Mouse (Mus musculus) embryonic facial prominence, embryonic 11.5 days (tissue): ENCODE results near the gene Gm5105. TPM values are rescaled to one million over a fixed set of nuclear protein-coding genes. Genes with fewer than 3 reads are reported as not detected.

Source experiments
- ATAC-seq: fragments of 200-750 bp; cut with Nextera tagmentation; replicated peaks from 2 replicates; pipeline ENCODE4 v1.8.0; 2017; ENCODE audit warnings: low read depth; ENCODE audit not compliant: insufficient number of reproducible peaks, low FRiP score, low TSS enrichment
- DNase-seq: peaks from one replicate; pipeline ENCODE4 v3.0.0-alpha.2; 2015; ENCODE audit warnings: low spot score
- H3K27ac ChIP-seq: fragments of 300-500 bp; sonication (generic); replicated peaks from 2 replicates; pipeline ENCODE4 v1.5.1; 2014; ENCODE audit warnings: mild to moderate bottlenecking, low read depth, low read length, control low read depth
- H3K27me3 ChIP-seq: fragments of 300-500 bp; sonication (generic); 2 replicates; pipeline ENCODE4 v1.6.1; 2014; ENCODE audit warnings: mild to moderate bottlenecking, low read length, moderate library complexity, mixed read lengths; ENCODE audit not compliant: control insufficient read depth, insufficient read depth
- H3K36me3 ChIP-seq: fragments of 300-500 bp; sonication (generic); replicated peaks from 2 replicates; pipeline ENCODE4 v1.6.1; 2014; ENCODE audit warnings: low read depth, mild to moderate bottlenecking, low read length, moderate library complexity, mixed read lengths; ENCODE audit not compliant: control insufficient read depth, insufficient read depth
- H3K4me1 ChIP-seq: fragments of 300-500 bp; sonication (generic); 2 replicates; pipeline ENCODE4 v1.6.1; 2014; ENCODE audit warnings: low read length, mixed read lengths; ENCODE audit not compliant: control insufficient read depth, insufficient read depth
- H3K4me2 ChIP-seq: fragments of 300-500 bp; sonication (generic); 2 replicates; pipeline ENCODE4 v1.6.1; 2014; ENCODE audit warnings: low read depth, mild to moderate bottlenecking, control low read depth, low read length, moderate library complexity
- H3K4me3 ChIP-seq: fragments of 300-500 bp; sonication (generic); 2 replicates; pipeline ENCODE4 v1.5.1; 2014; ENCODE audit warnings: low read depth, low read length, control low read depth
- H3K9ac ChIP-seq: fragments of 300-500 bp; sonication (generic); replicated peaks from 2 replicates; pipeline ENCODE4 v1.6.1; 2014; ENCODE audit warnings: mild to moderate bottlenecking, control low read depth, low read length
- H3K9me3 ChIP-seq: fragments of 300-500 bp; sonication (generic); replicated peaks from 2 replicates; pipeline ENCODE4 v1.6.1; 2016; ENCODE audit warnings: mild to moderate bottlenecking, low read length, inconsistent platforms, mixed read lengths; ENCODE audit not compliant: control insufficient read depth
- WGBS: fragments of 180-500 bp; shearing (Covaris S2); extraction: QIAGEN DNeasy Blood & Tissue Kit; methylation state at CpG from one replicate; pipeline ENCODE4 v1.1.7; 2014; 5-methylcytosine and 5-hydroxymethylcytosine counted together
- polyA plus RNA-seq: library from polyadenylated mRNA; unstranded; fragments of >200 nt; fragmentation: Nextera tagmentation; extraction: Ambion mirVana; gene quantifications from 2 replicates; pipeline ENCODE4 v1.2.1, GENCODE M21; 2014

Gene Gm5105
- polyA plus RNA-seq, 1 experiment from 2014 or later, result not detected

DNA sequence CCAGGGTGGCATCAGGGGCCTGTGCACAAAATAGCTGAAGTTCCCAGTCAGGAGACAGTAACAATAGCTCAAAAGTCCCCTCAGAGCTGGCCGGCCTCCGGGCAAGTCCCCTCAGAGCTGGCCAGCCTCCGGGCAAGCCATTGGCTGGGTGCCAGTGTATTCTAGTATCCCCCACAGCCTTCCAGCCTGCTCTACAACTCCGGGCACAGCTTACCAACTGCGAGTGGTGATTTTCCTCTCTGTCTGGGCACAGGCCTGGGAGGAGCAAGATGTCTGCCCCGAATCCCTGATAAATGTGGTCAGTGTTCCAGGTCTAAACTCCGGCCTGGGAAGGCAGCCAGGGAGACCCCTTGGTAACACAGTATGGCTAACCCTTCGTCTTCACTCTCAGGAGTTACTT is 8.0 kb upstream of the Gm5105 start:
- 86% methylated on average over 8 of the region's 8 CpGs for WGBS
- no peak for ATAC-seq
- Histone ChIP-seq H3K9me3 (no peaks in the 10 kb centered on the region), H3K4me3 (no peak overlapping the region), H3K27me3 (no peaks in the 10 kb centered on the region), H3K4me1 (0 out of 2 replicates have a peak, but pooled peaks cover 2% of the 10 kb centered on the region), H3K36me3 (no peaks in the 10 kb centered on the region), H3K9ac (no peak overlapping the region), H3K4me2 (no peak overlapping the region), H3K27ac (no peak overlapping the region)
- no peak for DNase-seq

DNA sequence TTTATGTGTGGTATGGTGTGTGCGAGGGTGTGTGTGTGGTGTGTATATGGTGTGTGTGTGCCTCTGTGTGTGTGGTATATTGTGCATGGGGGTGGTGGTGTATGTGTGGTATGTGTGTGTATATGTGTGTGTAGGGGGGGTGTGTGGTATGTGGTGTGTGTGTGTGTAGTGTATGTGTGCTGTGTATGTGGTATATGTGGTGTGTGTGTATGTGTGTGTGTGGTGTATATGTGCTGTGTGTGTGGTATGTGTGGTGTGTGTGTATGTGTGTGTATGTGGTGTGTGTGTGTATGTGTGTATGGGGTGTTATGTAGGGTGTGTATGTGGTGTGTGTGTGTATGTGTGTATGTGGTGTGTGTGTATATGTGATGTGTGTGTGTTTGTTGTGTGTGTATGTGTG is 7.0 kb upstream of the Gm5105 start:
- Histone ChIP-seq H3K4me2 (no peak overlapping the region), H3K27me3 (no peaks in the 10 kb centered on the region), H3K9me3 (no peaks in the 10 kb centered on the region), H3K4me1 (0 out of 2 replicates have a peak, but pooled peaks cover 4% of the 10 kb centered on the region), H3K4me3 (no peak overlapping the region), H3K27ac (no peak overlapping the region), H3K36me3 (no peaks in the 10 kb centered on the region), H3K9ac (no peak overlapping the region)
- ATAC-seq (peak; percentile 39; the same call in 1 of the 2 replicates), DNase-seq (no peak)
- WGBS, result 95% methylated on average over 1 of the region's 1 CpGs

DNA sequence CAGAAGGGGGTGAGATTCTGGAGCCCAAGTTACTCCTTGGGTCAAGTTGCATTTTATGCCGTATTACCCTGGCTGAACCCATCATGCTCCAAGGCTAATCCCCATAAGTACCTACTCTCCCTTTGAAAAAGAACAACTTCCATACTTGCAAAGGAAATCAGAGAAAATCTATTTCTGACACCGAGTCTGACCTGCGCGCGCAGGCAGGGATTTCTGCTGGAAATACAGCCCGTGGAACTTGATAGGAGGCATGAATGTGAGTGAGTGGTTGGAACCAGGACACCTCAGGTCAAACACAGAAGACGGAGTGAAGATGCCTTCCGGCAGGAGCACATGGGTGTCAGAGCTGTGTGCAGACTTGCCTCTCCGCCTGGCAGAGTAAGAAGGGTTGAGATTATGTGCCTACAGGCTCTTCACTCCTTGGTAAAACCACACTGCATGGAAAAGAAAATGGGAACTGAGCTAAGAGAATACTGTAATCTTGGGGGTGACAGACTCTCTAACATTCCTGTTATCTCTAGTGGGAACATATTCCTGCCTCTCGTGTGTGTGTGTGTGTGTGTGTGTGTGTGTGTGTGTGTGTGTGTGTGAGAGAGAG is 4.4 kb upstream of the Gm5105 start:
- no peak overlapping the region for H3K4me3 ChIP-seq
- H3K27me3 ChIP-seq, result no peaks in the 10 kb centered on the region
- no peak for ATAC-seq
- no peaks in the 10 kb centered on the region for H3K36me3 ChIP-seq
- 69% methylated on average over 10 of the region's 10 CpGs for WGBS
- no peak overlapping the region for H3K27ac ChIP-seq
- no peak overlapping the region for H3K9ac ChIP-seq
- no peaks in the 10 kb centered on the region for H3K9me3 ChIP-seq
- DNase-seq, result peak; percentile 30
- H3K4me1 ChIP-seq, result 0 out of 2 replicates have a peak, but pooled peaks cover 4% of the 10 kb centered on the region
- no peak overlapping the region for H3K4me2 ChIP-seq

DNA sequence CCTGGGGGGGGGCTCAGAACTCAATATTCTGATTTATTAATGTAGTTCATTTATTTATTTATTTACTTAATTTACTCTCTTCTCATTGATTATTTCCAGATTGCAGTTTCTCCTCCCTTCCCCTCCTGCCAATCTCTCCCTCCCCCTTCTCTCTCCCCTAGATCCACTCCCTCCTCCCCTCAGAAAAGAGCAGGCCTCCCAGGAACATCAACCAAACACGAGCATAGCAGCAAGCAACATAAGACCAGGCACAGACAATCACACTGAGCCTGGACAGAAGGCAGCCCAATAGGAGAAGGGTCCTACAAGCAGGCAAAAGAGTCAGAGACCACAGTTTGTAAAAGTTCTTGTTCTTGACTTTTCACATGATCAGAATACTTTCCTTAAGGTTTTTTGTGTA is 3.8 kb upstream of the Gm5105 start:
- Histone ChIP-seq H3K36me3 (no peaks in the 10 kb centered on the region), H3K9ac (no peak overlapping the region), H3K27ac (no peak overlapping the region), H3K9me3 (no peaks in the 10 kb centered on the region), H3K27me3 (no peaks in the 10 kb centered on the region), H3K4me3 (no peak overlapping the region), H3K4me1 (0 out of 2 replicates have a peak, but pooled peaks cover 4% of the 10 kb centered on the region), H3K4me2 (no peak overlapping the region)
- DNase-seq (peak; percentile 50), ATAC-seq (no peak)
- WGBS, result 6% methylated on average over 1 of the region's 1 CpGs

DNA sequence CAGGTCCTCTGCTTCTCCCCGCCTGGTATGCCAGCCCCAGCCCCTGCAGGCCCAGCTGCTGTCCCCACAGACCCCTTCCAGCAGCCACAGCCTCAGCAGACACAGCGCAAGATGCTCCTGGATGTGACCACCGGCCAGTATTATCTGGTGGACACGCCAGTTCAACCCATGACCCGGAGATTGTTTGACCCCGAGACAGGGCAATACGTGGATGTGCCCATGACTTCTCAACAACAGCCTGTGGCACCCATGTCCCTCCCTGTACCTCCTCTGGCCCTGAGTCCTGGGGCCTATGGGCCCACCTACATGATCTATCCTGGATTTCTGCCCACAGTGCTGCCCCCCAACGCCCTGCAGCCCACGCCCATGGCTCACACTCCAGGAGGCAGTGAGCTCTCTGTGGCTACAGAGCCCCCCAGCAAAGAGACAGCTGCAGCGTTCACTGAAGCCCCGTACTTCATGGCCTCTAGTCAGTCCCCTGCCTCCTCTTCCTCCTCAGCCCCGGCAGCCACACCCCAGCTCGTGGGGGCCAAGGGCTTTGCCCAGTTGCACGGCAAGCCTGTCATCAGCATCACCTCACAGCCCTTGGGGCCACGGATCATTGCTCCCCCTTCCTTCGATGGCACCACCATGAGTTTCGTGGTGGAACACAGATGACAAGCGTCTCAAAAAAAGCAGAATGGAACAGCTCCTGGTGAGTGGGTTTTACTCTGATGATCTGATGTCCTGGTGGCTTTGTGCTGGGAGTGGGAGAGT is 2.7 kb upstream of the Gm5105 start:
- Histone ChIP-seq H3K4me3 (no peak overlapping the region), H3K9ac (no peak overlapping the region), H3K27me3 (no peaks in the 10 kb centered on the region), H3K36me3 (no peaks in the 10 kb centered on the region), H3K9me3 (no peaks in the 10 kb centered on the region), H3K27ac (no peak overlapping the region), H3K4me1 (0 out of 2 replicates have a peak, but pooled peaks cover 4% of the 10 kb centered on the region), H3K4me2 (no peak overlapping the region)
- 72% methylated on average over 18 of the region's 18 CpGs for WGBS
- DNase-seq (no peak), ATAC-seq (no peak)

DNA sequence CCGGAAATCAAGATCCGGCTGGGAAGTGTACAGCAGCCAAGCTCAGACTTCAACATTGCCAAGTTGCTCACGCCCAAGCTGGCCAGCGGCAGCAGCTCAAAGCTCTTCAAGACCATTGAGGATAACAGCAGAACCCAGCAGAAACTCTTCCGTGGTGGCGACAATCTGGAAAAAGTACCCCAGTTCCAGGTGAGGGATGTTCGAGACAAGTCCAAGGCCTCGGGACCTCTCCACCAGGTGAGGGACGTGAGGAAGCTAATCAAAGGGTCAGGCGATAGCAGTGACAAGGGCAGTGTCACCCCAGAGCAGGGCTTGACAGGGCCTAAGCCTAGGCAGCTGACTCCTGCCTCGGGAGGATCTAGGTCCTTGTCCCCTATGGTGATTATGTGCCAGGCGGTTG is 915 bp upstream of the Gm5105 start:
- Histone ChIP-seq H3K4me1 (0 out of 2 replicates have a peak, but pooled peaks cover 4% of the 10 kb centered on the region), H3K4me2 (no peak overlapping the region), H3K27me3 (no peaks in the 10 kb centered on the region), H3K9me3 (no peaks in the 10 kb centered on the region), H3K27ac (no peak overlapping the region), H3K9ac (no peak overlapping the region), H3K36me3 (no peaks in the 10 kb centered on the region), H3K4me3 (no peak overlapping the region)
- ATAC-seq (no peak), DNase-seq (no peak)
- WGBS, result 93% methylated on average over 12 of the region's 12 CpGs

DNA sequence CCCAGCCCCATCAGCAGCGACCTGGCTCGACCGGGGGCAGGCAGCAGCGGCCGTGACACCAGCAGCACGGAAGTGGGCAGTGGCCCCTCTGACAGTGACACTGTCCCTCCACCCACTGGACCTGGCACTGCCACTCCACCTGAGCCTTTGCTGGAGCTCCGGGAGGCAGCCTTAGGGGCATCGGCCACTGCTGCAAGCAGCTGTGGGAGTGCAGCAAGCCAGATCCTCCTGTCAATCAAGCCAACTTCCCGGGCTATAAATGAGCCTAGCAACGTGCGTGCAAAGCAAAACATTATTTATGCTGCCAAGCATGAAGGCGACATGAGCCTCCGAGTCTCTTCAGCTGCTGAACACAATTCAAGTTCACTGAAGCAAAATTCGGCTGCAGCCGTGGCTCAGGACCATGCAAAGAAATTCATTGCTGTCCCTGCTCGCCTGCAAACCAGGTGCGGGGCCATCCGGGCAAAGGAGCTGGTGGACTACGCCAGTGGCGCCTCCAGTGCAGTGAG is 786 bp downstream of the Gm5105 start:
- ATAC-seq, result no peak
- 0 out of 2 replicates have a peak, but pooled peaks cover 4% of the 10 kb centered on the region for H3K4me1 ChIP-seq

DNA sequence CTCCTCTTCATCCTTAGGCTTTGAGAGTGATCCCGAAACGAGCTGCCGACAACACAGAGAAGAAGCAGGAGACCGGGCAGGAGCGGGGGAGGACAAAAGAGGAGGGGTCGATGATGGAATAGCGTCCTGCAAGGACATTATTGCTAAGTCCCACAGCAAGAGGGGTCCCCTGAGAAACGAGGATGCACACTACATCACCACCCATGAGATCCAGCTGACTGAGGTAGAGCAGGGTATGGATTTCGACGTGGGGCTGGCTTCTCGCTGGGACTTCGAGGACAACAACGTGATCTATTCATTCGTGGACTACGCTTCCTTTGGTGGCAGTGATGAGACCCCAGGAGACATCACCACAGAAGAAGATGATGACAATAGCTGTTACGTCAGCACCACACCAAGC is 1.3 kb downstream of the Gm5105 start:
- no peak overlapping the region for H3K27ac ChIP-seq
- WGBS, result 91% methylated on average over 16 of the region's 16 CpGs
- 0 out of 2 replicates have a peak, but pooled peaks cover 4% of the 10 kb centered on the region for H3K4me1 ChIP-seq
- no peak overlapping the region for H3K9ac ChIP-seq
- H3K4me2 ChIP-seq, result no peak overlapping the region; the same call in 1 of the 2 replicates
- no peaks in the 10 kb centered on the region for H3K27me3 ChIP-seq
- H3K9me3 ChIP-seq, result no peaks in the 10 kb centered on the region
- DNase-seq (no peak), ATAC-seq (no peak)
- no peak overlapping the region for H3K4me3 ChIP-seq
- H3K36me3 ChIP-seq, result no peaks in the 10 kb centered on the region

More for the DNA sequence above, 786 bp downstream of the Gm5105 start:
- no peak overlapping the region for H3K9ac ChIP-seq
- no peaks in the 10 kb centered on the region for H3K36me3 ChIP-seq
- DNase-seq, result no peak
- H3K4me3 ChIP-seq, result no peak overlapping the region
- no peak overlapping the region for H3K27ac ChIP-seq
- no peaks in the 10 kb centered on the region for H3K9me3 ChIP-seq
- H3K4me2 ChIP-seq, result peak overlapping the region; percentile 3; the same call in 1 of the 2 replicates
- 80% methylated on average over 20 of the region's 20 CpGs for WGBS
- H3K27me3 ChIP-seq, result no peaks in the 10 kb centered on the region
